Mouse (Mus musculus) midbrain, embryonic 13.5 days (tissue): Measurements from ENCODE around the gene Ccdc183. TPM values are rescaled to one million over a fixed set of nuclear protein-coding genes. Genes with fewer than 3 reads are reported as not detected.

Source experiments
- ATAC-seq: fragments of 200-750 bp; cut with Nextera tagmentation; 2 replicates; pipeline ENCODE4 v1.8.0; 2017; ENCODE audit warnings: mild to moderate bottlenecking, moderate TSS enrichment, moderate library complexity
- H3K27ac ChIP-seq: fragments of 300-500 bp; sonication (generic); 2 replicates; pipeline ENCODE4 v1.5.1; 2015; ENCODE audit warnings: inconsistent platforms, mild to moderate bottlenecking, moderate library complexity
- H3K27me3 ChIP-seq: fragments of 300-500 bp; sonication (generic); 2 replicates; pipeline ENCODE4 v1.6.1; 2015; ENCODE audit warnings: mild to moderate bottlenecking, inconsistent platforms
- H3K36me3 ChIP-seq: fragments of 300-500 bp; sonication (generic); 2 replicates; pipeline ENCODE4 v1.6.1; 2015; ENCODE audit warnings: mild to moderate bottlenecking, inconsistent platforms
- H3K4me1 ChIP-seq: fragments of 300-500 bp; sonication (generic); replicated peaks from 2 replicates; pipeline ENCODE4 v1.6.1; 2015; ENCODE audit warnings: inconsistent platforms
- H3K4me2 ChIP-seq: fragments of 300-500 bp; sonication (generic); replicated peaks from 2 replicates; pipeline ENCODE4 v1.6.1; 2015; ENCODE audit warnings: moderate library complexity, mild to moderate bottlenecking, inconsistent platforms
- H3K4me3 ChIP-seq: fragments of 300-500 bp; sonication (generic); replicated peaks from 2 replicates; pipeline ENCODE4 v1.5.1; 2015; ENCODE audit warnings: mild to moderate bottlenecking, inconsistent platforms
- H3K9ac ChIP-seq: fragments of 300-500 bp; sonication (generic); replicated peaks from 2 replicates; pipeline ENCODE4 v1.6.1; 2015; ENCODE audit warnings: mild to moderate bottlenecking, inconsistent platforms
- H3K9me3 ChIP-seq: fragments of 300-500 bp; sonication (generic); 2 replicates; pipeline ENCODE4 v1.6.1; 2016; ENCODE audit warnings: mild to moderate bottlenecking, inconsistent platforms
- WGBS: fragments of 180-500 bp; shearing (Covaris S2); methylation state at CpG from one replicate; pipeline ENCODE4 v1.1.7; 2015; 5-methylcytosine and 5-hydroxymethylcytosine counted together
- polyA plus RNA-seq: library from polyadenylated mRNA; unstranded; fragments of >200 nt; fragmentation: Nextera tagmentation; extraction: Ambion mirVana; gene quantifications from 2 replicates; pipeline ENCODE4 v1.2.1, GENCODE M21; 2015

The Ccdc183 gene
- polyA plus RNA-seq, 1 experiment from 2014 or later: 0.47 TPM

- Histone ChIP-seq H3K4me1 (no peaks in the 10 kb centered on the region), H3K27me3 (no peaks in the 10 kb centered on the region), H3K4me2 (no peak overlapping the region), H3K36me3 (peaks cover 84% of the 10 kb centered on the region), H3K9ac (no peak overlapping the region), H3K9me3 (no peaks in the 10 kb centered on the region), H3K27ac (no peak overlapping the region), H3K4me3 (no peak overlapping the region)
- 97% methylated on average over 2 of the region's 2 CpGs for WGBS
- ATAC-seq: no peak
Measured at GRCm38 (mm10) chr2:25600037-25600436, 17.4 kb downstream of the Ccdc183 start.

GRCm38 (mm10) chr2:25598749-25599148, 18.7 kb downstream of the Ccdc183 start:
- Histone ChIP-seq H3K4me1 (no peaks in the 10 kb centered on the region), H3K9me3 (no peaks in the 10 kb centered on the region), H3K27ac (no peak overlapping the region), H3K9ac (no peak overlapping the region), H3K4me2 (no peak overlapping the region), H3K4me3 (no peak overlapping the region), H3K36me3 (peaks cover 91% of the 10 kb centered on the region), H3K27me3 (no peaks in the 10 kb centered on the region)
- no peak for ATAC-seq
- 94% methylated on average over 1 of the region's 1 CpGs for WGBS

- H3K9me3 ChIP-seq: no peaks in the 10 kb centered on the region
- 95% methylated on average over 5 of the region's 5 CpGs for WGBS
- ATAC-seq: no peak
- H3K27ac ChIP-seq: no peak overlapping the region
- H3K4me1 ChIP-seq: no peaks in the 10 kb centered on the region
- H3K4me3 ChIP-seq: no peak overlapping the region
- no peak overlapping the region for H3K9ac ChIP-seq
- H3K36me3 ChIP-seq: peaks cover 95% of the 10 kb centered on the region
- H3K27me3 ChIP-seq: no peaks in the 10 kb centered on the region
- H3K4me2 ChIP-seq: no peak overlapping the region
Measured at GRCm38 (mm10) chr2:25596765-25597510, 20.5 kb downstream of the Ccdc183 start.

GRCm38 (mm10) chr2:25591863-25592262, 25.6 kb downstream of the Ccdc183 start:
- WGBS: 92% methylated on average over 2 of the region's 2 CpGs
- Histone ChIP-seq H3K4me3 (no peak overlapping the region), H3K27ac (no peak overlapping the region), H3K9ac (no peak overlapping the region), H3K36me3 (peaks cover 93% of the 10 kb centered on the region), H3K27me3 (no peaks in the 10 kb centered on the region), H3K4me2 (no peak overlapping the region), H3K4me1 (no peaks in the 10 kb centered on the region), H3K9me3 (no peaks in the 10 kb centered on the region)
- no peak for ATAC-seq

- peaks cover 97% of the 10 kb centered on the region for H3K36me3 ChIP-seq
- H3K4me3 ChIP-seq: no peak overlapping the region
- ATAC-seq: no peak
- H3K27ac ChIP-seq: no peak overlapping the region
- H3K9ac ChIP-seq: no peak overlapping the region
- H3K9me3 ChIP-seq: no peaks in the 10 kb centered on the region
- H3K4me2 ChIP-seq: no peak overlapping the region
- no peaks in the 10 kb centered on the region for H3K27me3 ChIP-seq
- H3K4me1 ChIP-seq: peaks cover 3% of the 10 kb centered on the region; the same call in 1 of the 2 replicates
- WGBS: 97% methylated on average over 8 of the region's 8 CpGs
Measured at GRCm38 (mm10) chr2:25588227-25588907, 29.1 kb downstream of the Ccdc183 start.

- Histone ChIP-seq H3K27me3 (no peaks in the 10 kb centered on the region), H3K9me3 (no peaks in the 10 kb centered on the region), H3K4me2 (no peak overlapping the region), H3K9ac (no peak overlapping the region), H3K4me1 (peaks cover 14% of the 10 kb centered on the region), H3K27ac (no peak overlapping the region), H3K36me3 (peaks cover 92% of the 10 kb centered on the region), H3K4me3 (no peak overlapping the region)
- ATAC-seq: no peak
- WGBS: 94% methylated on average over 8 of the region's 8 CpGs
Measured at GRCm38 (mm10) chr2:25587290-25587689, 30.2 kb downstream of the Ccdc183 start.

GRCm38 (mm10) chr2:25585601-25586000, 31.9 kb downstream of the Ccdc183 start:
- H3K36me3 ChIP-seq: peaks cover 75% of the 10 kb centered on the region
- no peak for ATAC-seq

GRCm38 (mm10) chr2:25584856-25585255, 32.6 kb downstream of the Ccdc183 start:
- 89% methylated on average over 4 of the region's 4 CpGs for WGBS
- Histone ChIP-seq H3K4me3 (no peak overlapping the region), H3K27me3 (peaks cover 14% of the 10 kb centered on the region), H3K4me1 (peaks cover 36% of the 10 kb centered on the region), H3K9me3 (no peaks in the 10 kb centered on the region), H3K9ac (no peak overlapping the region), H3K27ac (no peak overlapping the region), H3K36me3 (peaks cover 68% of the 10 kb centered on the region), H3K4me2 (no peak overlapping the region)
- no peak for ATAC-seq

More at GRCm38 (mm10) chr2:25585601-25586000, 31.9 kb downstream of the Ccdc183 start:
- H3K9me3 ChIP-seq: no peaks in the 10 kb centered on the region
- peaks cover 29% of the 10 kb centered on the region for H3K4me1 ChIP-seq
- H3K27ac ChIP-seq: no peak overlapping the region
- no peak overlapping the region for H3K4me3 ChIP-seq
- no peak overlapping the region for H3K4me2 ChIP-seq
- H3K27me3 ChIP-seq: peaks cover 6% of the 10 kb centered on the region
- no peak overlapping the region for H3K9ac ChIP-seq
- 94% methylated on average over 3 of the region's 3 CpGs for WGBS

- Histone ChIP-seq H3K4me3 (no peak overlapping the region), H3K4me2 (no peak overlapping the region), H3K36me3 (peaks cover 61% of the 10 kb centered on the region), H3K4me1 (peaks cover 43% of the 10 kb centered on the region), H3K27me3 (peaks cover 21% of the 10 kb centered on the region), H3K9ac (no peak overlapping the region), H3K27ac (no peak overlapping the region), H3K9me3 (no peaks in the 10 kb centered on the region)
- ATAC-seq: no peak
- 95% methylated on average over 3 of the region's 3 CpGs for WGBS
Measured at GRCm38 (mm10) chr2:25584152-25584551, 33.3 kb downstream of the Ccdc183 start.

GRCm38 (mm10) chr2:25583571-25583970, 33.9 kb downstream of the Ccdc183 start:
- H3K27me3 ChIP-seq: peaks cover 26% of the 10 kb centered on the region
- ATAC-seq: no peak
- WGBS: 74% methylated on average over 4 of the region's 4 CpGs
- H3K27ac ChIP-seq: no peak overlapping the region
- no peaks in the 10 kb centered on the region for H3K9me3 ChIP-seq
- H3K4me3 ChIP-seq: no peak overlapping the region
- peaks cover 56% of the 10 kb centered on the region for H3K36me3 ChIP-seq
- H3K9ac ChIP-seq: no peak overlapping the region
- peaks cover 46% of the 10 kb centered on the region for H3K4me1 ChIP-seq
- H3K4me2 ChIP-seq: no peak overlapping the region

GRCm38 (mm10) chr2:25583120-25583481, 34.4 kb downstream of the Ccdc183 start:
- peaks cover 50% of the 10 kb centered on the region for H3K4me1 ChIP-seq
- H3K9ac ChIP-seq: 0 out of 2 replicates have a peak overlapping the region, but pooled peaks have one; percentile 14

GRCm38 (mm10) chr2:25582466-25583119, 34.9 kb downstream of the Ccdc183 start:
- Histone ChIP-seq H3K27me3 (peaks cover 36% of the 10 kb centered on the region), H3K4me1 (peaks cover 55% of the 10 kb centered on the region), H3K4me3 (no peak overlapping the region), H3K9ac (0 out of 2 replicates have a peak overlapping the region, but pooled peaks have one; percentile 28), H3K27ac (no peak overlapping the region), H3K36me3 (peaks cover 47% of the 10 kb centered on the region), H3K4me2 (no peak overlapping the region), H3K9me3 (no peaks in the 10 kb centered on the region)
- WGBS: 49% methylated on average over 12 of the region's 12 CpGs
- ATAC-seq: 0 out of 2 replicates have a peak, but pooled peaks have one; percentile 8

More at GRCm38 (mm10) chr2:25583120-25583481, 34.4 kb downstream of the Ccdc183 start:
- Histone ChIP-seq H3K4me3 (no peak overlapping the region), H3K4me2 (no peak overlapping the region), H3K36me3 (peaks cover 51% of the 10 kb centered on the region), H3K27me3 (peaks cover 31% of the 10 kb centered on the region), H3K27ac (no peak overlapping the region), H3K9me3 (no peaks in the 10 kb centered on the region)
- WGBS: 82% methylated on average over 6 of the region's 6 CpGs
- ATAC-seq: no peak
